Mouse (Mus musculus): ENCODE measurements around the gene Pou6f2. TPM values are rescaled to one million over a fixed set of nuclear protein-coding genes. Genes with fewer than 3 reads are reported as not detected.

Pou6f2 gene
- polyA plus RNA-seq, 1 experiment = not detected

DNA sequence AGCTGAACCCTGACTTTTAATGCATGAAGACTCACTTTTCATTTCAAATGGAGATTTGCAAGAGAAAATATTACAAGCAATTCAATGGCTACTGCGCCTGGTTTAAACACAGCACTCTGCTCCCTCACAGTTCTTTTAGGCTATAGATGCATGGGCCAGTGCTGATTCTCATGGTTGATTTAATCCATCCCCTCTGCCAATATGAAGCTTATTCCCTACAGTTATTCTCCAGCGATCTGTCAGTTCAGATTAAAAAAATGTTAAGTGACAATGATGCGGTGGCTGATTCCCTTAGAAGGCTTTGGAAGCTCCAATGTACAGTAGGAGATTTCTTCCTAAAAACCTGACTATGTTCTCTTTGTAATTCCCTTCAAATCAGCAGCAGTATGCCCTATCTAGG lies 144.4 kb downstream of the Pou6f2 start:
- DNase-seq (ENCODE audit: low read depth, low spot score) = no peak

GRCm38 (mm10) chr13:18218566-18219234 lies 178.8 kb downstream of the Pou6f2 start:
- DNase-seq (ENCODE audit: low read depth, low spot score) = no peak
- 20% methylated on average over 22 of the region's 22 CpGs for WGBS

More for the DNA sequence above, 144.4 kb downstream of the Pou6f2 start:
- 92% methylated on average over 3 of the region's 3 CpGs for WGBS

GRCm38 (mm10) chr13:18211242-18211641 lies 186.2 kb downstream of the Pou6f2 start:
- WGBS = 95% methylated on average over 14 of the region's 14 CpGs

DNA sequence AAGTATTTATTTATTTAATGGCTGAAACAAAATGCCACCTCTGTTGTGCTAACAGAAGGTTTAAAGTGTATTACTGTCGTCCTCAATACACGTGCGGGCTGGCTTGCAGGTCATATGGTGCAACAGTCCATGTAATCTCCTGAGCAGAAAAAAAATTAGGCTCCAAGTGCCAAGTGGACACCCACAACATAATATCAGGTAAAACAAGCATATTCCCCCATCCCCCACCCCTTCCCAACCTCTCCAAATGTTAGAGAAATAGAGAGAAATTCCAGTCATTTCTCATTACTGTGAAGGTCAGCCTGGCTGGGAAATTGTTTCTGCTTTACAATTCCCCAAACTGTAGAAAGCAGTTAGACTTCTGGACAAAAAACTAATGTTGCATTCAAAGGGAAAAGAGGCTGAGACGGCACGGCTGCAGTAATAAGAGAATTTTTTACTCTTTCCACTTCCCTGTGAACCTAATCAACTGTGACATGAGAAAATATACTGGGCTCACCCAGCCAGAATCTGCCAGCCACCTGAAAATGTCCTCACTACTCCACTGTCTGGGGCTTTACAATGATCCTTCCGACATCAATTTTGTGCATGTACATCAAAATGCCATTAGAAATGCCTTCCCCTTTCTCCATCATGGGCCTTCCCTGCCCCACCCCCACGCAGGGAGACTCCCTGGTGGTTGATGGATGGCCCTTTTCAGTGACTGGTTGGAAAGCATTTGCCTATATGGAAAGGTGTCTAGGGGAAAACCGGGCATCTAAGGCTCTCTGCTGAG lies 192.8 kb downstream of the Pou6f2 start:
- 66% methylated on average over 8 of the region's 8 CpGs for WGBS

More at GRCm38 (mm10) chr13:18211242-18211641, 186.2 kb downstream of the Pou6f2 start:
- DNase-seq (ENCODE audit: low read depth, low spot score) = no peak

GRCm38 (mm10) chr13:18174003-18174402 lies 223.5 kb downstream of the Pou6f2 start:
- DNase-seq (ENCODE audit: low read depth, low spot score) = no peak
- WGBS = 68% methylated on average over 3 of the region's 3 CpGs

More for the DNA sequence above, 192.8 kb downstream of the Pou6f2 start:
- DNase-seq (ENCODE audit: low read depth, low spot score) = no peak

- DNase-seq (ENCODE audit: low read depth, low spot score) = peak; percentile 4
- 8% methylated on average over 3 of the region's 3 CpGs for WGBS
These were observed 224.5 kb downstream of the Pou6f2 start for GRCm38 (mm10) chr13:18173021-18173420.

DNA sequence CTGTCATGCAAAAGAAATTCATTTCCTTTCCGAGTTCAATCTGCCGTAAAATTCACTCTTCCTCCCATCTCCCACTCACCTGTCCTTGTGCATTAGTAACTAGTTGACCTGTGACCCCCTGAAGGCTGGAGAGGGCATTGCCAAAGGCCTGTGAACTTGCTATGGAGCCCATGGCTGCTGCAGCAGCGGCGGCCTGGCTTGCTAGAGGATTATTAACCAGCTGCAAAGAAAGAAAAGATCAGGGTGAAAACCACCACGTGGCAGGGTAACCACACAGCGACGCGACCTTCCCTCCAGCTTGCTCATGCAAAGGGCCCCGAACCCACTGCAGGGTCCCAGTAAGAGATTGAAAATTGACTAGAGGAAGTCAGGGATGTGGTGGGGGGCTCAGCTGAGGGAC lies 225.2 kb downstream of the Pou6f2 start:
- DNase-seq (ENCODE audit: low read depth, low spot score) = no peak
- 34% methylated on average over 9 of the region's 9 CpGs for WGBS

GRCm38 (mm10) chr13:18164182-18164581 lies 233.3 kb downstream of the Pou6f2 start:
- 94% methylated on average over 1 of the region's 1 CpGs for WGBS
- no peak for DNase-seq (ENCODE audit: low read depth, low spot score)

DNA sequence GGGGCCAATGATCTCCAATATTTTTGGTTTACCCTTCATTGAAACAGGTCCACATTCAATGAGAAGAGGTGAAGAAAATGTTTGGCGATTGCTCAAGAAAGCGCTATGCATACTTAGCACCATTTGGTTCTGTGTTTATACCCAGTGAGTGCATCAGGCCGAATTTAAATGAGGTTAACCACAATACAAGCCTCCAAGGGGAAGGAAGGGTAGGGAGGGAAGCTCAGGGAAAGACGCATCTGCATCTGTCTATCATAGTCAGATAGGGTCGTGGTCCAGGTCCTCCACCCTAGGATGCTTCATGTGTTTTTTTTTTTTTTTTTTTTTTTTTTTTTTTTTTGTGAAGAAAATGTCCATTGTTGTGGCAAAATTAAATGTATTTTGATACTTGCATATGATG lies 236.9 kb downstream of the Pou6f2 start:
- DNase-seq (ENCODE audit: low read depth, low spot score) = no peak
- WGBS = 74% methylated on average over 5 of the region's 5 CpGs

- no peak for DNase-seq (ENCODE audit: low read depth, low spot score)
- WGBS = 74% methylated on average over 6 of the region's 6 CpGs
These were observed 243.4 kb downstream of the Pou6f2 start for GRCm38 (mm10) chr13:18153949-18154582.

- no peak for DNase-seq (ENCODE audit: low read depth, low spot score)
- WGBS = 65% methylated on average over 2 of the region's 2 CpGs
These were observed 263.8 kb downstream of the Pou6f2 start for GRCm38 (mm10) chr13:18133646-18134045.

GRCm38 (mm10) chr13:18133193-18133592 lies 264.3 kb downstream of the Pou6f2 start:
- 75% methylated on average over 5 of the region's 5 CpGs for WGBS
- no peak for DNase-seq (ENCODE audit: low read depth, low spot score)

DNA sequence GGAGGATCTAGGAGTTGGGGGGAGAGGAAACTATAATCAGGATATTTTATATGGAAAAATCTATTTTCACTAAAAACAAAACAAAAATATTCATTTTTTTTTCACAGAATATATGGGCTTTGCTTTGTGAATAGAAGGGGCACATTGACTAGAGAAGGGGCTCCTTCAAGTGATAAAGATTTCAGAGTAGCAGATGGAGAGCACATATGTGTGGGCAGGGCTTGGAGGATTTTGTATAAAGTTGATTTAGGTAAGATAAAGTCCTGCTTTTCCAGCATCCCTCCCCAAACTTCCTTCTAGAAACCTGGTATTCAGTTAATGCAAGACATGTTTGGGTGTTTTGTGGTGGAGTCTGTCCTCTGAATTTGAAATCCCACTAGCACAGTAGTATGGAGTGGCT lies 266.2 kb downstream of the Pou6f2 start:
- DNase-seq (ENCODE audit: low read depth, low spot score) = no peak

DNA sequence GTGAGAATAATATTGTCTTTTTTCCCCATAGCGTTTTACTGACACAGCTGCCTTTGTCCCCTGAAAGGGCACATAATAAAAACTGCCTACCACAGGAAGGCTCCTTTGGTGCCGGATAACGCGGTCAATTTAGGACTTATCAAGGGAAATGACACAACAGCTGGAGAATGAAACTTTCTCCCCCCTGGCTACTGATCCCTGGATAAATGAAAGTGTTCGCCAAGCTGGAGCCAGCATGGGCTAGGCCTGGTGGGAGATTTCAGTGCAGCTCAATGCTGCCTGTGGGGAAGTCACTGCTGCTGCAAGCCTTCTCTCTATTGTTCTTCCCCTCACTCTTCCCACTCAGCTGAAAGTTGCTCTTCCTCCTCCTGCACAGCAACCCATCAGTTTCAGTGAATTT lies 267.8 kb downstream of the Pou6f2 start:
- 44% methylated on average over 5 of the region's 5 CpGs for WGBS
- DNase-seq (ENCODE audit: low read depth, low spot score) = no peak

GRCm38 (mm10) chr13:18128826-18129225 lies 268.7 kb downstream of the Pou6f2 start:
- 71% methylated on average over 11 of the region's 11 CpGs for WGBS
- DNase-seq (ENCODE audit: low read depth, low spot score) = no peak

DNA sequence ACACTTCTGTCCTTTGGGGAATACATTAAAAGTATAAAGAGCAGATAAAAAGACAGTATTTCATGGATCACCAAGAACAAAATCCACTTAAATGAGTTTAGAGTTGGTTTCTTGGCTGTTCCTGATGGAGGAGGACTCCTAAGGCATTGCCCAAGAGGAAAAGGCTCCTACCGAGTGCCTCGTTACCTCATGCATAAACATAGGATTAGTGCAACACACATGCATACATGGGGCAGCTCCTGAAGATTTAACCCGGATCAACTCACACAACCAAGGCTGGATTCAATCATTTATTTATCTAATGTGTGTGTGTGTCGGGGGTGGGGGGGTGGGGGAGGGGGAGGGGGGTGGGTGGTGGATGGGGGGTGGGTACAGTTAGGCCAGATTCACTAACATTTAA lies 269.4 kb downstream of the Pou6f2 start:
- 48% methylated on average over 4 of the region's 4 CpGs for WGBS
- no peak for DNase-seq (ENCODE audit: low read depth, low spot score)

- WGBS = 65% methylated on average over 2 of the region's 2 CpGs
- no peak for DNase-seq (ENCODE audit: low read depth, low spot score)
These were observed 271.4 kb downstream of the Pou6f2 start for GRCm38 (mm10) chr13:18126111-18126510.

DNA sequence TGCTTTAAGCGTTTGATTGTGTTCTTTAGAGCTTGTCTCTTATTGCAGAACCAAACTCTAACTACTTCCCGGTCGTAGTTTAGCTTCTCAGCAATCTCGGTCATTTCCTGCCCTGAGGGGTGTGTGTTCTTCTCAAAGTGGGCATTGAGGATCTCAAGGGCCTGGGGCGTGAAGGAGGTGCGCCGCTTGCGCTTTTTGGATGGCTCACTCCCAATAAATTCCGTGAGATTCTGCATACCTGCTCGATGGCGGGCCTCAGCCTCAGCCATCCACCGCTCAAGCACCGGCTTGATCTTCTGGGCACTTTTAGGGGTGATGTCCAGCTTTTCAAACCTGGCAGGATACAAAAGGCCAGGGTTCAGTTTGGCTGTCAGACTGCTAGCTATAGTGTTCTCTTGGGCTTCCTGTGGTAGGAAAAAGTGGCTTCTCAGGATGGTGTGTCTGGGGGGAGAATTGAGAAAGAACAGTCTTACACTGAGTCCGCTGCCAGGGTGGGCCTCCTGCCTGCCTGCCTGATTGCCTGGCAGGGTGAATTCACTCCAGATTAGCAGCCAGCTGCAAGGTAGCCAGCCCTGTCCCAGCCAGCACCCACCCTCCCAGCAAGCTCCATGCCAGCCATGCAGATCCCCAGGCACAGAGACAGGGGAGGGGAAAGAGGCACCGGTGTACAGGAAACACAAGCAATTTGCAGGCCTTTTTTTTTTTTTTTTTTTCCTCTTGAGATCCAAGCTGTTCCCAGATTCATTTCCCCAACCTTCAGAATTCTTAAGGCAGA lies 272.1 kb downstream of the Pou6f2 start:
- 69% methylated on average over 15 of the region's 15 CpGs for WGBS

GRCm38 (mm10) chr13:18124368-18124767 lies 273.1 kb downstream of the Pou6f2 start:
- DNase-seq (ENCODE audit: low read depth, low spot score) = no peak
- WGBS = 17% methylated on average over 13 of the region's 13 CpGs

More for the DNA sequence above, 272.1 kb downstream of the Pou6f2 start:
- no peak for DNase-seq (ENCODE audit: low read depth, low spot score)

- DNase-seq (ENCODE audit: low read depth, low spot score) = no peak
- WGBS = 91% methylated on average over 2 of the region's 2 CpGs
These were observed 277.1 kb downstream of the Pou6f2 start for GRCm38 (mm10) chr13:18120406-18120805.
